Mouse (Mus musculus): Measurements from ENCODE around the gene Gna11.

The Gna11 gene

GRCm38 (mm10) chr10:81507095-81507494, 37.9 kb downstream of the Gna11 start:
- no peak for DNase-seq (ENCODE audit: low spot score in 2 of 2)

- no peak for DNase-seq (ENCODE audit: low spot score in 2 of 2)
These were observed 39.9 kb downstream of the Gna11 start for GRCm38 (mm10) chr10:81505016-81505664.

GRCm38 (mm10) chr10:81502658-81503057, 42.3 kb downstream of the Gna11 start:
- DNase-seq (ENCODE audit: low spot score in 2 of 2) = peak in 1 of 2 experiments; percentile 91

- DNase-seq (ENCODE audit: low spot score in 2 of 2) = no peak
These were observed 43.1 kb downstream of the Gna11 start for GRCm38 (mm10) chr10:81501863-81502262.

- no peak for DNase-seq (ENCODE audit: low spot score in 2 of 2)
These were observed 45.0 kb downstream of the Gna11 start, which contains the start of gene S1pr4 for GRCm38 (mm10) chr10:81500032-81500431. Gene S1pr4, minus strand, starts transcription at chr10:81500132.

- DNase-seq (ENCODE audit: low spot score in 2 of 2) = no peak
These were observed 45.6 kb downstream of the Gna11 start for GRCm38 (mm10) chr10:81499250-81499901.

- DNase-seq (ENCODE audit: low spot score in 2 of 2) = no peak
These were observed 46.4 kb downstream of the Gna11 start for GRCm38 (mm10) chr10:81498316-81499249.

GRCm38 (mm10) chr10:81497401-81498270, 47.4 kb downstream of the Gna11 start:
- no peak for DNase-seq (ENCODE audit: low spot score in 2 of 2)

GRCm38 (mm10) chr10:81496969-81497368, 48.0 kb downstream of the Gna11 start:
- DNase-seq (ENCODE audit: low spot score in 2 of 2) = no peak

- DNase-seq (ENCODE audit: low spot score in 2 of 2) = peak; percentile 96 to 99
These were observed 48.6 kb downstream of the Gna11 start, which contains the start of gene Ncln for GRCm38 (mm10) chr10:81496264-81496901. Gene Ncln, minus strand, starts transcription at chr10:81496392.

- peak in 1 of 2 experiments; percentile 59 for DNase-seq (ENCODE audit: low spot score in 2 of 2)
These were observed 49.2 kb downstream of the Gna11 start for GRCm38 (mm10) chr10:81495616-81496263.

- no peak for DNase-seq (ENCODE audit: low spot score in 2 of 2)
These were observed 49.8 kb downstream of the Gna11 start for GRCm38 (mm10) chr10:81495151-81495550.

- no peak for DNase-seq (ENCODE audit: low spot score in 2 of 2)
These were observed 50.5 kb downstream of the Gna11 start for GRCm38 (mm10) chr10:81494260-81495041.

- DNase-seq (ENCODE audit: low spot score in 2 of 2) = no peak
These were observed 51.3 kb downstream of the Gna11 start for GRCm38 (mm10) chr10:81493601-81494220.

GRCm38 (mm10) chr10:81492606-81493240, 52.3 kb downstream of the Gna11 start:
- DNase-seq (ENCODE audit: low spot score in 2 of 2) = no peak

- DNase-seq (ENCODE audit: low spot score in 2 of 2) = no peak
These were observed 54.0 kb downstream of the Gna11 start for GRCm38 (mm10) chr10:81491018-81491417.

- DNase-seq (ENCODE audit: low spot score in 2 of 2) = no peak
These were observed 55.0 kb downstream of the Gna11 start for GRCm38 (mm10) chr10:81489941-81490340.

- DNase-seq (ENCODE audit: low spot score in 2 of 2) = no peak
These were observed 56.9 kb downstream of the Gna11 start for GRCm38 (mm10) chr10:81488081-81488480.
